In the genomic region with DNA sequence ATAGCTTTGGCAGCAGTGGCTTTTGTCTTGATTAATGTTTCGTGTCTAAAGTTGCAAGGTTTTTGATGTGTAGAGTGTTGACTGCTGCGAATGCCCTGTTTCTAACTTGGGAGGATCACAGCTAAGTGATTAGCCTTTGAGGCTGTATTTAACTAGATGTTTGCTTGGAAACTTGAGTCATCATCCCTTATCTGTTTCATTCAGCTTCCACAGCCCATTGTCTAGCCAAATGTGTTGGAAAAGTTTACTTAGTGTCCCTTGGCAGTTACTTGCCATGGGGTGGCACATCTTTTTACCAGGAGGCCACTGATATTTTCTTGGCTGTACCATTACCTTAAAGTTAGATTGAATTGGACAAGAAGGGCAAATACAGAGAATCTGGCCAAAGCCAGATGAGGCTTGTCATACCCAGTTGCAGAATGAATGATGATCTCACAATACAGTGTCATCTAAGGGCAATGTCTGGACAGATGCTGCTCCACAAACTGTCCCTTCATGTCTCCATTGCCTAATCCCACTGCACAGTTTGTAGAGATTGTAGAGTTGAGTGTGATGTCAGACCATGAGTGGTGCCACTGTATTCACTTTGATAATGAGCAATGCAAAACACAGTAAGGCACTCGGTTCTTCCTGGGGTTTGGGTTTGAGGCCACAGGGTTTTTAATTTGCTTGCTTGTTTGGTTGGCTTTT, we compare ENCODE assay signal across 18 mouse cellular contexts.
DNase-seq lines count a peak whose midpoint lies in the region; ATAC-seq and TF ChIP-seq lines count a peak whose summit lies in the region.
"Had no signal": no experiment of that assay in that cellular context is flagged by ENCODE, and none has a peak within 500 bp of the region (broad histone marks: within the 10 kb centered on the region; RNA-seq: fewer than 3 reads in every experiment).

No protein-coding gene starts in this region.

- intact Hi-C loops in gastrocnemius, adult 2 months (cut with DNase I) = no loop called here

- no peak overlapping the region for H3K4me3 ChIP-seq in gastrocnemius, adult 2 months
- no peak overlapping the region for H3K4me3 ChIP-seq in liver, postnatal 0 days (ENCODE audit: low read depth, low read length)
- H3K4me3 ChIP-seq: forebrain, embryonic 15.5 days; hindbrain, embryonic 13.5 days; intestine, embryonic 15.5 days; midbrain, embryonic 15.5 days had no signal

- H3K4me1 ChIP-seq in liver, postnatal 0 days (ENCODE audit: insufficient read depth) = peaks cover 17% of the 10 kb centered on the region

- peak; percentile 54 for ATAC-seq in liver, postnatal 0 days
- peak; percentile 15 for ATAC-seq in megakaryocyte progenitor cell, adult 5-6 weeks (replicated peaks; ENCODE audit: poor library complexity)
- ATAC-seq: forebrain, embryonic 15.5 days; intestine, embryonic 15.5 days; midbrain, embryonic 15.5 days had no signal

- no peak for DNase-seq in gastrocnemius, adult 2 months
- DNase-seq in gastrocnemius, postnatal 10 days = no peak
- no peak for DNase-seq in liver, postnatal 0 days
- no peak for DNase-seq in liver
- peak; percentile 34 for DNase-seq in c-Kit-positive CD71-positive TER-119-negative erythroid progenitor cells, embryonic 14.5 days (ENCODE audit: low read depth)
- no peak for DNase-seq in T-cell, adult 2 months (ENCODE audit: low spot score)
- DNase-seq in urinary bladder, adult 18-20 months (ENCODE audit: low spot score in 2 of 2) = no peak
- DNase-seq: adrenal gland, postnatal 14 days; cerebellum, adult 18-20 months; cerebellum, postnatal 36 days; right cerebral cortex, adult 18-20 months had no signal

- H3K27me3 ChIP-seq in liver, postnatal 0 days (ENCODE audit: insufficient read depth, low read length) = no peaks in the 10 kb centered on the region
- H3K27me3 ChIP-seq: CH12.LX; forebrain, embryonic 15.5 days; hindbrain, embryonic 13.5 days; intestine, embryonic 15.5 days; midbrain, embryonic 15.5 days had no signal

- H3K36me3 ChIP-seq in liver, postnatal 0 days (replicated peaks; ENCODE audit: insufficient read depth, low read length) = no peaks in the 10 kb centered on the region
- H3K36me3 ChIP-seq: forebrain, embryonic 15.5 days; hindbrain, embryonic 13.5 days; intestine, embryonic 15.5 days; midbrain, embryonic 15.5 days had no signal

- TF ChIP-seq CTCF in gastrocnemius, adult 2 months (IDR thresholded peaks at IDR 0.05) = no peak
- no peak for TF ChIP-seq CTCF in liver, postnatal 0 days (IDR thresholded peaks at IDR 0.05; ENCODE audit: low read depth)

- WGBS in liver, postnatal 0 days (ENCODE audit: insufficient replicate concordance) = 55% methylated on average over 3 of the region's 3 CpGs

- no peak overlapping the region for H3K9ac ChIP-seq in liver, postnatal 0 days (replicated peaks)
- H3K9ac ChIP-seq: forebrain, embryonic 15.5 days; hindbrain, embryonic 13.5 days; intestine, embryonic 15.5 days; midbrain, embryonic 15.5 days had no signal

- no peak for TF ChIP-seq EP300 in liver, postnatal 0 days (IDR thresholded peaks at IDR 0.05; ENCODE audit: low read depth)

- peak overlapping the region; percentile 58; the same call in 1 of the 2 replicates for H3K27ac ChIP-seq in gastrocnemius, adult 2 months
- H3K27ac ChIP-seq in liver, postnatal 0 days (ENCODE audit: low read depth) = no peak overlapping the region
- H3K27ac ChIP-seq: forebrain, embryonic 15.5 days; hindbrain, embryonic 13.5 days; intestine, embryonic 15.5 days; macrophage; midbrain, embryonic 15.5 days had no signal

- H3K4me2 ChIP-seq in liver, postnatal 0 days (ENCODE audit: low read depth, low read length) = no peak overlapping the region
- H3K4me2 ChIP-seq: forebrain, embryonic 15.5 days; hindbrain, embryonic 13.5 days; intestine, embryonic 15.5 days; midbrain, embryonic 15.5 days had no signal

- H3K9me3 ChIP-seq in liver, postnatal 0 days (ENCODE audit: low read length) = no peaks in the 10 kb centered on the region
- H3K9me3 ChIP-seq: forebrain, embryonic 15.5 days; hindbrain, embryonic 13.5 days; intestine, embryonic 15.5 days; midbrain, embryonic 15.5 days had no signal
